Mouse (Mus musculus): ENCODE results near the gene Pafah1b1.

- TF ChIP-seq CTCF (IDR thresholded peaks at IDR 0.05; ENCODE audit: insufficient read depth, low read length) (no peak), POLR2A (IDR thresholded peaks at IDR 0.05; ENCODE audit: borderline replicate concordance, extremely low read depth, low read depth, low read length) (no peak)
Measured at GRCm38 (mm10) chr11:74671013-74671412, 53.5 kb downstream of the Pafah1b1 start.
